Mouse (Mus musculus): ENCODE results near the gene Edrf1. TPM values are rescaled to one million over a fixed set of nuclear protein-coding genes. Genes with fewer than 3 reads are reported as not detected.
"Not testable (repeated sequence)": the region's sequence is repeated elsewhere in the genome, so short reads cannot be mapped to it uniquely, and the experiment has no call there.

Edrf1 gene
- polyA plus RNA-seq, 1 experiment from 2014 or later: 17.9 TPM

DNA sequence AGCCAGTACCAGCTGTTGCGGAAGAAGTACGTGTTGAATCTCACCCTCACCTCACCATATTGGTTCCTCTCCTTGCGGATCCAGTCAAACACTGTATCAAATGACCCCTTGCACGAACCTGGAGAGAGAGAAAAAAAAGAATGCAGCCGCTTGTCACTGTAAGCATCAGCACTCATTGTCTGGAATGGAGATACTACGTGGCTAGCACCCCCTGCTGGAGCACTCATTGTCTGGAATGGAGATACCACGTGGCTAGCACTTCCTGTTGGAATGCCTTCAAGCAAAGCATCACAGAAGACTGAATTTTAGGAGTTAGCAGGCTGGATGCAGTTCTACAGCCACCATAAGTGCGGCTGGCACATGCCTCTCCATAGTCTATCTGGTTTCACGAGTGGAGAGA lies 38.7 kb downstream of the Edrf1 start:
- ATAC-seq (replicated peaks; ENCODE audit: low FRiP score, low TSS enrichment, low read depth) (no peak), DNase-seq (ENCODE audit: low spot score) (no peak)
- no peaks in the 10 kb centered on the region for H3K27me3 ChIP-seq (replicated peaks; ENCODE audit: control insufficient read depth, insufficient read depth, low read length)
- H3K4me3 ChIP-seq (ENCODE audit: low read depth, low read length): no peak overlapping the region
- peaks cover 26% of the 10 kb centered on the region for H3K36me3 ChIP-seq (ENCODE audit: control insufficient read depth, insufficient read depth, low read length)
- H3K27ac ChIP-seq (ENCODE audit: low read depth): no peak overlapping the region
- H3K9ac ChIP-seq (ENCODE audit: low read length): no peak overlapping the region
- 74% methylated on average over 9 of the region's 9 CpGs for WGBS
- H3K4me2 ChIP-seq (ENCODE audit: low read length): no peak overlapping the region
- no peaks in the 10 kb centered on the region for H3K9me3 ChIP-seq (ENCODE audit: control insufficient read depth, low read length)
- H3K4me1 ChIP-seq (replicated peaks; ENCODE audit: control insufficient read depth, insufficient read depth, low read length): no peaks in the 10 kb centered on the region

DNA sequence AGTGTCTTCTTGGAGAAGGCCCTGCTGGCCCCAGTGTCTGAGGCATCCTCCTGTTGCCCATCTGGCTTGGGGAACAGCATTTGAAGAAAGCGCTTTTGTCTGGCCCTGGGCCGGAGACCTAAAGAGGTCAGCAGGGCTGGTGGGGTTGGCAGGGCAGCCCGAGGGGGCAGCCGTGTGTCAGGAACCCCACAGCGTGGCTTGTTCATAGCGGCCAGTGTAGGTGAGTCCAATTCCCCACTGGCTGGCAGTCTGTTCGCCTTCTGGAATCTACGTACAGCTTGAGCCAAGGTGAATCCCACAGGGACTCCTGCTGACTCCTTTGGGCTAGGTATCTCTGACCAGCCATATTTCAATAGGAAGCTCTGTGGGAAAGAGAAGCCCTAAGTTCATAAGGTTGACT lies 41.4 kb downstream of the Edrf1 start:
- H3K4me2 ChIP-seq (ENCODE audit: low read length): no peak overlapping the region
- H3K4me1 ChIP-seq (replicated peaks; ENCODE audit: control insufficient read depth, insufficient read depth, low read length): no peaks in the 10 kb centered on the region
- H3K4me3 ChIP-seq (ENCODE audit: low read depth, low read length): no peak overlapping the region
- no peak for DNase-seq (ENCODE audit: low spot score)
- no peaks in the 10 kb centered on the region for H3K9me3 ChIP-seq (ENCODE audit: control insufficient read depth, low read length)
- 94% methylated on average over 8 of the region's 8 CpGs for WGBS
- H3K36me3 ChIP-seq (ENCODE audit: control insufficient read depth, insufficient read depth, low read length): 0 out of 2 replicates have a peak, but pooled peaks cover 5% of the 10 kb centered on the region
- H3K27me3 ChIP-seq (replicated peaks; ENCODE audit: control insufficient read depth, insufficient read depth, low read length): no peaks in the 10 kb centered on the region
- no peak for ATAC-seq (replicated peaks; ENCODE audit: low FRiP score, low TSS enrichment, low read depth)
- H3K9ac ChIP-seq (ENCODE audit: low read length): no peak overlapping the region
- no peak overlapping the region for H3K27ac ChIP-seq (ENCODE audit: low read depth)

DNA sequence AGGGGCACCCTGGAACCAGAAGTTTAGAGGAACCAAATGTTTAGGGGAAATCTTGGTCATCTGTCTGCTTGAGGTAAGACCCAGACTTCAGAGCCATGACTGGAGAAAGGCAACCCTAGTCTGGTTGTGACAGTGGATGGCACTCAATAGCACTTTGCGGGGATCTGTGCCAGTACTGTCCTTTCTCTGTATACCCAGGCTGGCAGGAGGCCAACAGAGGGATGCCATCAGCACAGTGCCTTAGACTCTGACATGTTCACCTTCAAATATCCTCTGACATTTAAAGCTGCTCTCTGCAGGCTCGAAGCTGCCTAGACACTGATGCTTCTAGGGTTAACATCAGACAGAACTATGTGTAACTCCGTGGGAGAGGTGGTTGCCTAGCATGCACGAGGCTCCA lies 42.1 kb downstream of the Edrf1 start:
- 59% methylated on average over 4 of the region's 4 CpGs for WGBS
- ATAC-seq (replicated peaks; ENCODE audit: low FRiP score, low TSS enrichment, low read depth): no peak
- no peak overlapping the region for H3K27ac ChIP-seq (ENCODE audit: low read depth)
- H3K36me3 ChIP-seq (ENCODE audit: control insufficient read depth, insufficient read depth, low read length): no peaks in the 10 kb centered on the region
- H3K27me3 ChIP-seq (replicated peaks; ENCODE audit: control insufficient read depth, insufficient read depth, low read length): no peaks in the 10 kb centered on the region
- H3K9ac ChIP-seq (ENCODE audit: low read length): no peak overlapping the region
- H3K9me3 ChIP-seq (ENCODE audit: control insufficient read depth, low read length): no peaks in the 10 kb centered on the region
- no peaks in the 10 kb centered on the region for H3K4me1 ChIP-seq (replicated peaks; ENCODE audit: control insufficient read depth, insufficient read depth, low read length)
- no peak overlapping the region for H3K4me2 ChIP-seq (ENCODE audit: low read length)
- H3K4me3 ChIP-seq (ENCODE audit: low read depth, low read length): no peak overlapping the region
- no peak for DNase-seq (ENCODE audit: low spot score)

DNA sequence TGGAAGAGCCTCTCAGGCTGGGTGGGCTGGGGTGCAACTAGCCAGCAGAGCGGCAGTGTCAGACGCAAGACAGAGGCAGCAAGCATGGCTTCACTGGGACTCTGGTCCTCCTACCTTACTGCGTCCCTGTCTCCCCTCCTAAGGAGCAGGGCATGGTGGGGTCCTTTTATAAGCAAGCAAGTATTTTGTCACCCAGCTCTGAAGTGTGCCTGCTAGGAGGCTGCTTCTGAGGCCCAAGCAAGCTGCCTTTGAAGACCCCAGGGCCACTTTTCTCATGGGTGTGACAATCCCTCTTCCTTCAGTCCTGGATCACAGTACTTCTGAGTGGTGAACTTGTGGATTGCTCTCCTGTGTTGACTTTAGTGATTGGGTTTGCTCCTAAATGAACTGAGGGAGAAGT lies 42.6 kb downstream of the Edrf1 start, which contains the start of gene Mmp21:
Gene Mmp21, minus strand, starts transcription at position 101 of the 400 bp plus-strand sequence.
- Histone ChIP-seq H3K36me3 (ENCODE audit: control insufficient read depth, insufficient read depth, low read length) (no peaks in the 10 kb centered on the region), H3K9ac (ENCODE audit: low read length) (no peak within 1 kb of the TSS), H3K4me3 (ENCODE audit: low read depth, low read length) (no peak within 1 kb of the TSS), H3K4me1 (replicated peaks; ENCODE audit: control insufficient read depth, insufficient read depth, low read length) (no peaks in the 10 kb centered on the region), H3K9me3 (ENCODE audit: control insufficient read depth, low read length) (no peaks in the 10 kb centered on the region), H3K27me3 (replicated peaks; ENCODE audit: control insufficient read depth, insufficient read depth, low read length) (no peaks in the 10 kb centered on the region), H3K4me2 (ENCODE audit: low read length) (no peak within 1 kb of the TSS), H3K27ac (ENCODE audit: low read depth) (no peak within 1 kb of the TSS)
- ATAC-seq (replicated peaks; ENCODE audit: low FRiP score, low TSS enrichment, low read depth) (no peak), DNase-seq (ENCODE audit: low spot score) (no peak)
- WGBS: 60% methylated on average over 3 of the region's 3 CpGs

DNA sequence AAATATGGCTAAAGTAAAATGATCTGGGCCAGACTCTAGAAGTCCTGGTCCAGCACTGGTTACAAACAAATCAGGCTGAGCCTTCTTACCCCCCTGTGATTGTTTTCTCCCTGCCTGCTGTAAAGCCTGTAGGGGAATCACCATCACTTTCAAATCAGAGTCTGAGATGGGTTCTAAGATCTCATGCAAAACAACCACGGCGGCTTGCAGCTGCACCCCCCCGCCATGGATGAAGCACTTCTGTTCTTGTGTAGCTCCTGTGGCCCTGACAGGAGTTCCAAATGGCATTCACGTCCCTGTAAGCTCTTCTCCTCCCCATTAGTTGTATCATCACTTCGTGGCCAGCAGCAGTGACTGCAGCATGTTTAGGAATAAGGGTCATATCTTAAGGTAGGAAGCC lies 46.3 kb downstream of the Edrf1 start:
- Histone ChIP-seq H3K9ac (ENCODE audit: low read length) (no peak overlapping the region), H3K27ac (ENCODE audit: low read depth) (no peak overlapping the region), H3K4me3 (ENCODE audit: low read depth, low read length) (no peak overlapping the region), H3K36me3 (ENCODE audit: control insufficient read depth, insufficient read depth, low read length) (peaks cover 4% of the 10 kb centered on the region; the same call in 1 of the 2 replicates), H3K9me3 (ENCODE audit: control insufficient read depth, low read length) (0 out of 2 replicates have a peak, but pooled peaks cover 7% of the 10 kb centered on the region), H3K4me2 (ENCODE audit: low read length) (no peak overlapping the region), H3K27me3 (replicated peaks; ENCODE audit: control insufficient read depth, insufficient read depth, low read length) (no peaks in the 10 kb centered on the region), H3K4me1 (replicated peaks; ENCODE audit: control insufficient read depth, insufficient read depth, low read length) (no peaks in the 10 kb centered on the region)
- DNase-seq (ENCODE audit: low spot score): no peak
- ATAC-seq (replicated peaks; ENCODE audit: low FRiP score, low TSS enrichment, low read depth): no peak
- 80% methylated on average over 5 of the region's 5 CpGs for WGBS

DNA sequence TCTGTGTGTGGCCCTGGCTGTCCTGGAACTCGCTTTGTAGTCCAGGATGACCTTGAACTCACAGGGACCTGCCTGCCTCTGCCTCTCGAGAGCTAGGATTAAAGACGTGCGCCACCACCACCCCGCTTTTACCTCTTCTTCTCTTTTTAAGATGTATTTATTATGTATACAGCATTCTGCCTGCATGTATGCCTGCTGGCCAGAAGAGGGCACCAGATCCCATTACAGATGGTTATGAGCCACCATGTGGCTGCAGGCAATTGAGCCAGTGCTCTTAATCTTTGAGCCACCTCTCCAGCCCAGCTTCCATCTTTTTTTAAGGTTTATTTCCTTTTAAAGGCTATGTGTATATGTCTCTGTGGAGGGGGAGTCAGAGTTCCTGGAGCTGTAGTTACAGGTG lies 46.8 kb downstream of the Edrf1 start:
- Histone ChIP-seq H3K4me1 (replicated peaks; ENCODE audit: control insufficient read depth, insufficient read depth, low read length) (no peaks in the 10 kb centered on the region), H3K9me3 (ENCODE audit: control insufficient read depth, low read length) (0 out of 2 replicates have a peak, but pooled peaks cover 10% of the 10 kb centered on the region), H3K36me3 (ENCODE audit: control insufficient read depth, insufficient read depth, low read length) (peaks cover 8% of the 10 kb centered on the region; the same call in 1 of the 2 replicates), H3K27me3 (replicated peaks; ENCODE audit: control insufficient read depth, insufficient read depth, low read length) (no peaks in the 10 kb centered on the region), H3K4me3 (ENCODE audit: low read depth, low read length) (no peak overlapping the region), H3K4me2 (ENCODE audit: low read length) (no peak overlapping the region), H3K27ac (ENCODE audit: low read depth) (no peak overlapping the region), H3K9ac (ENCODE audit: low read length) (no peak overlapping the region)
- no peak for ATAC-seq (replicated peaks; ENCODE audit: low FRiP score, low TSS enrichment, low read depth)
- no peak for DNase-seq (ENCODE audit: low spot score)
- WGBS: 83% methylated on average over 5 of the region's 5 CpGs

DNA sequence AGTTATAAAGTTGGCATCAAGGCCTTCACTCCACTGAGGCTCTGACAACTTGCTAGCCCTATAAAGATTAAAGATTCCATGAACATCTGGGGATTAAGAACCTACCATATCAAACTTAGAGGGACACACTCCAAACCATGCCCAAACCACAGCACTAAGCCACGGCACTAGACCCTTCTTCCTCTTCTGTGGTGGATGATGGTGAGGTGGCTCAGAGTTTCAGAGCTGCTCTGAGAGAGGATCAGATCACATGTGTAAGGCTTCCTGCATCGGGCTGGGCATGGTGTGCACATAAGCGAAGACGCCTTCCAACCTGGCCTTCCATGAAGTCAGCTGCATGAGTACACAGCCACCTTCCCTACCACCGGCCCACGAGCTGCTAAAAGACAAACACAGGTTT lies 47.4 kb downstream of the Edrf1 start:
- Histone ChIP-seq H3K4me3 (ENCODE audit: low read depth, low read length) (no peak overlapping the region), H3K9ac (ENCODE audit: low read length) (no peak overlapping the region), H3K9me3 (ENCODE audit: control insufficient read depth, low read length) (0 out of 2 replicates have a peak, but pooled peaks cover 10% of the 10 kb centered on the region), H3K4me2 (ENCODE audit: low read length) (no peak overlapping the region), H3K36me3 (ENCODE audit: control insufficient read depth, insufficient read depth, low read length) (peaks cover 8% of the 10 kb centered on the region; the same call in 1 of the 2 replicates), H3K4me1 (replicated peaks; ENCODE audit: control insufficient read depth, insufficient read depth, low read length) (no peaks in the 10 kb centered on the region), H3K27me3 (replicated peaks; ENCODE audit: control insufficient read depth, insufficient read depth, low read length) (no peaks in the 10 kb centered on the region), H3K27ac (ENCODE audit: low read depth) (no peak overlapping the region)
- 93% methylated on average over 6 of the region's 6 CpGs for WGBS
- no peak for DNase-seq (ENCODE audit: low spot score)
- no peak for ATAC-seq (replicated peaks; ENCODE audit: low FRiP score, low TSS enrichment, low read depth)

DNA sequence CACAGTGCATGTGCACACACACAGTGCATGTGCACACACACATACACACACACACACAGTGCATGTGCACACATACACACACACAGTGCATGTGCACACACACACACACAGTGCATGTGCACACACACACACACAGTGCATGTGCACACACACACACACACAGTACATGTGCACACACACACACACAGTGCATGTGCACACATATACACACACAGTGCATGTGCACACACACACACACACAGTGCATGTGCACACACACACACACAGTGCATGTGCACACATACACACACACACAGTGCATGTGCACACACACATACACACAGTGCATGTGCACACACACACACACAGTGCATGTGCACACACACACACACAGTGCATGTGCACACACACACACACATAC lies 48.3 kb downstream of the Edrf1 start:
- H3K4me2 ChIP-seq (ENCODE audit: low read length): not testable (repeated sequence)

DNA sequence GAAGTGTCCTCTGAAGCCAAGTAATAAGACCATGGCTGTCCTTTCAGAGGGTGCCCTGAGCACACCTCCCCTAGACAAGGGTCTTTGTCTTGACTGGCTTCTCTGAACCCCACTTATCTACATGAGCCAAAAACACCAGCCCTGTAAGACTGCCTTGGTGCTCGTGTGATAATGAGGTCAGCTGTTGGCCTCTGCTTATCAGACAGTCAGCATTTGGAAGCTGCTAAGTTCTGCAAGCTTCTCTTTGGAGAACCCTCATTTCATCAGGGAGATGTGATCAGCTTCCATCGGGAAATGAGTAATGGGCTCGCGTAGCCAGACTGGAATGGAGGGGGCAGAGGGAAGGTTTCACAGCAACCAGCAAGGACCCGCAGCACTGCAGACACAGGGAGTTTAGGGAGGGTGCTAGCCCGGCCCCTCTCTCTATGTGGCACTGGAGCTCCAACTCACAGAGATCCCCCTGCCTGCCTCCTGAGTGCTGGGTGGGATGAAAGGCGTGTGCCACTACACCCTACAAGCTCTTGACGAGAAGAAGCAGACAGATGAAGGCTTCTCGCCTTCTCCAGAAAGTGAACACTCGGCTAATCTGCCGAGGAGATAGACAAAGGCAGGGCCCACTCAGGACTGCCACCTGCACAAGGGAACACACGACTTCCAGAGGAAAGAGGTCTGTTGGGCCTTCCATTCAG lies 60.8 kb downstream of the Edrf1 start:
- H3K9ac ChIP-seq (ENCODE audit: low read length): no peak overlapping the region
- DNase-seq (ENCODE audit: low spot score) (no peak), ATAC-seq (replicated peaks; ENCODE audit: low FRiP score, low TSS enrichment, low read depth) (no peak)
- WGBS: 85% methylated on average over 12 of the region's 12 CpGs
- no peak overlapping the region for H3K4me2 ChIP-seq (ENCODE audit: low read length)
- H3K4me3 ChIP-seq (ENCODE audit: low read depth, low read length): no peak overlapping the region
- H3K4me1 ChIP-seq (replicated peaks; ENCODE audit: control insufficient read depth, insufficient read depth, low read length): no peaks in the 10 kb centered on the region
- no peaks in the 10 kb centered on the region for H3K27me3 ChIP-seq (replicated peaks; ENCODE audit: control insufficient read depth, insufficient read depth, low read length)
- H3K27ac ChIP-seq (ENCODE audit: low read depth): no peak overlapping the region
- H3K9me3 ChIP-seq (ENCODE audit: control insufficient read depth, low read length): no peaks in the 10 kb centered on the region
- H3K36me3 ChIP-seq (ENCODE audit: control insufficient read depth, insufficient read depth, low read length): peaks cover 13% of the 10 kb centered on the region; the same call in 1 of the 2 replicates

More for the DNA sequence above, 48.3 kb downstream of the Edrf1 start:
- not testable (repeated sequence) for DNase-seq (ENCODE audit: low spot score); H3K4me1 ChIP-seq (replicated peaks; ENCODE audit: control insufficient read depth, insufficient read depth, low read length); H3K4me3 ChIP-seq (ENCODE audit: low read depth, low read length); H3K27ac ChIP-seq (ENCODE audit: low read depth); ATAC-seq (replicated peaks; ENCODE audit: low FRiP score, low TSS enrichment, low read depth); H3K9ac ChIP-seq (ENCODE audit: low read length); H3K27me3 ChIP-seq (replicated peaks; ENCODE audit: control insufficient read depth, insufficient read depth, low read length)
- H3K36me3 ChIP-seq (ENCODE audit: control insufficient read depth, insufficient read depth, low read length): peaks cover 15% of the 10 kb centered on the region
- H3K9me3 ChIP-seq (ENCODE audit: control insufficient read depth, low read length): 0 out of 2 replicates have a peak, but pooled peaks cover 10% of the 10 kb centered on the region
